Mouse (Mus musculus): ENCODE data around the gene Rgma.

Gene Rgma

DNA sequence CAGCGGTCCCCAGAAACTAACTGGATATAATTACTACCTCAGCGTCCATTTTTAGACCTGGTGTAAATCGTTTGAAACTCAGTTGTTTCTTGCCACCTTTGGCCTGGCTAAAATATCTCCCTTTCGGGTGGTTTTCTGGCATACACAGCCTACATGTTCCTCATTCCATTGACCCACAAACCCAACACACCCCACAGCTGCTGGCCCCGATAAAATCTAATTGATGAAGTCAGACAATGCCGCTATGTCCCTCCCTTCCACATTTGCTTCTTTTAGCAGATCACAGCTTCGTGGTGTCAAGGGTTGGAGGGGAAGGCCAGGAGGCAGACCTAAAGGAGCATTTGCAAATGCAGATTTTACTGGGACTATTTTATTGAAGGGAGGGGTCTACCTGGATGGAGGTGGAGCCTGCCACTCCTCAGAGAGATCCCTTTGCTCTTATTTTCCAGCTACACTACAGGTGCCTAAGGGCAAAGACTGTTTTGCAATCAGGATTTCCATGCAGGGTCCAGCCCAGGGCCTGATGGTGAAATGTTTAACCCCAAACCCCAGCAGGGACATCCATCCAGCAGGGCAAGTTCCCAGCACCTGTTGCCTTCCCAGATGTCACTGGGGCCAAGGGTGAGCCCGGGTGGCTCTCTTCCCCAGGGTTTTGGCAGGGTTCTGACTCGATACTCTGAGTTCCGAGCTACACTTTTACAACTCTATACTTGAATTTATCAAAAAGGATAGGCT, 3.6 kb upstream of the Rgma start:
- no peak for DNase-seq (ENCODE audit: low spot score in 2 of 2)

DNA sequence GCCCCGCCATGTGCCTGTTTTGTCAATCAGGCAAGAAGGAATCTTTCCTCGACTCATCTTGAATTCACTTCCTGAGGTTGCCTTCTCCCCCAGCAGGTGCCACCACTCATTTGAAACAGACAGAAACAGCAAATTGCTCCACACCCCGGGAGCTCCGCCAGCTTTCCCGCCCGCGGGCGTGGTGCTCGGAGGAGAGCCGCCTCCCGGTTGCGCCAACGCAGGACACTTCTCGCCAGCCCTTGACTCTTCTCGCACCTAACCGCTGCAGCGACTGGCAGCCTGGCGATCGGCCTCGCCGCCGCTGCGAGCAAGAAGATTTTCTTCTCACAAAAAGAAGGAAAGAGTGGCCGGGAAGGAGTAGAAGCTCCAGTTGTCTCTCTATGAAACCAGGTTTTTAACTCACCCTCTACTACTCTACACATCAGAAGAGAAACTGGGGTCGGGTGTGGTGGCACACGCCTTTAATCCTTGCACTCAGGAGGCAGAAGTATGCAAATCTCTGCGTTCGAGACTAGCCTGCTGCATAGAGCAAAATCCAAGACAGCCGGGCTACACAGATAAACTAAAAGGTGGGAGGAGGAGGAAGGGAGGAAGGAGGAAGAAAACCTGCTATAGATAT, 2.8 kb upstream of the Rgma start:
- peak in 1 of 2 experiments; percentile 69 for DNase-seq (ENCODE audit: low spot score in 2 of 2)

DNA sequence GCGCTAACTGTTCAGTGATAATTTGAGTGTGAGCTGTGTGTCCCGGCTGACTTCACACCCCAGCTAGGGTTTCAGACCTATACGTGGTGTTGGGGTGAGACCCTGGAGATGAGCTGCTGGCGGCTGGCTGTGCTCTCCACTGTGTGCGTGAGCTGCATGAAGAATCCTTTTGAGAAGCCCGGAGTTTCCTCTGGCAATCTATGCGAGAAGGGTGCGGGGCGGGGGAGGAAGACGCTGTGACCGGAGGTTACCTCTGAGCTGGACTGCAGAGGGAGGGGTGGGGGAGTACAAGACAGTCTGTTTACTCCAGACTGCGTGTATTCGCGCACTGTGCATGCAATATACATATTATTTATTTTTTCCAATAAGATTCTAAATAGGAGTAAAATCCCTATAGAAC, 582 bp upstream of the Rgma start:
- no peak for DNase-seq (ENCODE audit: low spot score in 2 of 2)

DNA sequence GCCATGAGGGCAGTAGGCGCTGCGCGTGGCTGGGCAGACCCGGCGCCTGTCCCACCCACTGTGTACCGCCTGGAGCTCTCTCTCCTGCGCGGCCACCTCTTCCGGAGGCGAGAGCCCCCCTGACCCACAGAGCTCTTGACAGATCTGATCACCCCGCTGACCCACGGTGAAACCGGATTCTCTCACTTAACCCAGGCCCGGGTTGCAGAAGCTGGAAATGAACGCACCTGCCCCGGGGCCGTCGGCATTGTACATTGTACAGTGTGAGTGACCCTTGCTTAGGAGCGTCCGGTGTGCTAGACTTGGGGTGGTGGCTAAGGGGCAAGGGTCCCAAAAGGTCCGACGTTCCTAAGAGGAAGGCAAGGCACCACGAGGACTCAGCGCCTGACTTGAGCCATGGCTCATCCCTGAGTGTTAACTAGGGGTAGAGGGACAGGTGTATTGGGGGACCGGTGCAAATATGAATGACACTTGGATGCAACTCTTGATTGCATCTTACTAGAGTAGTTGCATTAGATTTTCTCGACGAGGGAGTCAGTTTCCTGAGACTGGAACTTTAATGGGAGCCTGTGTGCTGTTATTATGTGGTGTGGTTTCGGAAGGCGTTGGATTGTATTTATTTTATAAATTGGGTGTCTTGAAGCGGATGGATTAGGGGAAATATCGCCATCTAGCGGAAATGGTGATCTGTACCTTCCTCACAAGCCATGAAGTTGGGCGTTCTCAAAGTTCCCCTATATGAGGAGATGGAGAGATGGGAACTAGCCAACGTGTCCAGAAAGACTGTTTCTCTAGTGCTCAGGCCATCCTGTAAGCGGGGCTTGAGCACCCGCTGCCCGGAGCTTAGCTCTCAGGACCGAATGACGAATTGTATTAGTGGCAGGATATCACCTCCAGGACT, 1.0 kb downstream of the Rgma start:
- peak; percentile 52 to 89 for DNase-seq (ENCODE audit: low spot score in 2 of 2)

DNA sequence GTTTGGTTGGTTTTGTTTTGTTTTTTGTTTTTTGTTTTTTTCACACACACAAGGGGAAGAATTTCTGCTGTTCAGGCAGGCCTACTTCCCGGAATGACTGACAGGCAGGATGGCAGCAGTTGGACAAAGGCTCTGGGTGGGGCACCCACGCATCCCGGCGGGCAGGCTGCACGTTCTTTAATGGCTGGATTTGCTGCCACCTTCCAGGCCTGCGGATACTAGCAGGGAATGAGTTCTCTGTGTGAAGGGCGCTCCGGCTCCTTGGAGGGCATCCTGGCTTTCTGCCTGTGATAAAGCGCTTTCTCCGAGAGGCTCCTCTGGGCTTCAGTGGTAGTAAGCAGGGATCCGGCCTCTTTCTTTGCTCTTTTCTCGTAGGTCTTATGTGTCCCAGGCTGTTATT, 2.0 kb downstream of the Rgma start:
- no peak for DNase-seq (ENCODE audit: low spot score in 2 of 2)

DNA sequence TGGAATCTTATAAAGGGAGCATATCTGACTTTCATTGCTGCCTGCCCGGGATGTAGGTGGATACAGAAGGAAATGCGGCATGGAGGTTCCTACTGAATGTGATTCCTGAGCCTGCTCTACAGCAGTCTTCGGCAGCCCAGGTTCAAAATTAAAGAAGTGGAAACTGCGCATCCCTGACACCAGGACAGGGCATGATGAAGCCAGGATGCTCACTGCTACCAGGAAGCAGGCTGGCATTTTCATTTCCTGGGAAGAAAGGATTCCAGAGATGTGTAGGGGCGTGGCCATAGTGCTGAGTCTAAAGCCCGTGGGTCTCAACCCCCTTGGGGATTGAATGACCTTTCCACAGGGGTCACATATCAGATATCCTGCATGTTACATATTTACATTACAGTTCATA, 2.7 kb downstream of the Rgma start:
- no peak for DNase-seq (ENCODE audit: low spot score in 2 of 2)

- DNase-seq (ENCODE audit: low spot score in 2 of 2), result no peak
These were observed 7.5 kb downstream of the Rgma start for GRCm38 (mm10) chr7:73382843-73383242.

DNA sequence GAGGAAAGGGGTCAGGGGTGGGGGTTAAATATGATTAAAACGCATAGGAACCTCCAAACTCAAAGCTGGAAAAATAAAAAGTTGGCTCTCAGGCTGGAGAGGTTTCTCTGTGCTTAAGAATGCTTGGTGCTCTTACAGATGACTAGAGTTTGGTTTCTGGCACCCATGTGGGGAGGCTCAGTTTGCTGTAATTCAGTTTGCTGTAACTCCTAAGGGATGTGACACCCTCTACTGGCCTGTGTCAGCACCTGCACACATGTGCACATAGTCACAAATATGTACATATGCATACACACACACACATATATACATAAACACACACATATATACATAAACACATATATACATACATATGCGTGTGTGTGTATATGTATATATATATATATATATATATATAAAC, 13.6 kb downstream of the Rgma start:
- no peak for DNase-seq (ENCODE audit: low spot score in 2 of 2)

- DNase-seq (ENCODE audit: low spot score in 2 of 2), result no peak
These were observed 14.1 kb downstream of the Rgma start for GRCm38 (mm10) chr7:73389419-73389818.

DNA sequence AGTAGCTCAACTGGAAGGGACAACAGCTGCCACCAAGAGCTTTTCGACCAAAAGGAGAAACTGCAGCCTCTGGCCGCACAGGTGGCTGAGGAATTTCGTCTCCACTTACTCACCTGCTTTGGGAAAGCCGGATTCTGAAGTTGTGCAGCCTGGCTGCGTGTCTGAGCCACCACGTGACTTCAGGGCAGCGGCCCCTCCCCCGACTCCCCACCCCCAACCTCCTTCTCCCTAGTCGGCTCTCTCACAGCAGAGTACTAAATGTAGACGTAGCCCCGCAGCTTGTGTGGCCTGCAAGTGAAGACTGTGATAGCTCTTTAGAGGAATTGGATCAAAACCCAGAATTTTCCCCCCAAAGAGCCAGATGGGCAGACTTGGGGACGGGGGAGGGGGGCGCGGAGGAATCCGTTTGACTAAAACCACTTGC, 14.6 kb downstream of the Rgma start:
- no peak for DNase-seq (ENCODE audit: low spot score in 2 of 2)

DNA sequence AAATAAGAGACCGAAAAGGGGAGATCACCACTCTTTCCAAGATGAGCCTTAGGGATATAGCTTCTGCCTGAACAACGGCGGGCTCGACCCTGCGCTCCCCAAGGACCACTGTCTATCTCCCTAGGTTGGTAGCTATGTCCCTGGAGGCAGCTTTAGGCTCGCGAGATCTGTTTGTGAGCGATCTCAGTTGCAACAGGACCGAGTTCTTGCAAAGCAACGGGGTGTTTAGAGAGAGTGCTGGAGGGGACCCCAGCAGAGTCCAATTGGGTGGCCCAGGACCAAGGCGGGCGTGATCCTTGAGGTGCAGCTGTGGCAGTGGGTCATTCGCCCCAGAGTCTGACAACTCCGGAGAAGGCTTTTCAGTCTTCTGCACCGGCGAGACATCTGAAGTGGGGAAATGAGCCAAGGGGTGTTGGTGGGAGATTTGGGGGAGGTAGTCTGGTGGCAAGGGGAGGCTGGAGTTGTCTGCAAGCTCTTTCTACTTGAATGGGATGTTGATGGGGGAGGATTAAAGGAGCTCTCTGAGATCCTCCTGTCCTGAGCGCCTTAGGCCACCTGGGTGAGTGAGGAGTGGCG, 15.2 kb downstream of the Rgma start:
- DNase-seq (ENCODE audit: low spot score in 2 of 2), result no peak

DNA sequence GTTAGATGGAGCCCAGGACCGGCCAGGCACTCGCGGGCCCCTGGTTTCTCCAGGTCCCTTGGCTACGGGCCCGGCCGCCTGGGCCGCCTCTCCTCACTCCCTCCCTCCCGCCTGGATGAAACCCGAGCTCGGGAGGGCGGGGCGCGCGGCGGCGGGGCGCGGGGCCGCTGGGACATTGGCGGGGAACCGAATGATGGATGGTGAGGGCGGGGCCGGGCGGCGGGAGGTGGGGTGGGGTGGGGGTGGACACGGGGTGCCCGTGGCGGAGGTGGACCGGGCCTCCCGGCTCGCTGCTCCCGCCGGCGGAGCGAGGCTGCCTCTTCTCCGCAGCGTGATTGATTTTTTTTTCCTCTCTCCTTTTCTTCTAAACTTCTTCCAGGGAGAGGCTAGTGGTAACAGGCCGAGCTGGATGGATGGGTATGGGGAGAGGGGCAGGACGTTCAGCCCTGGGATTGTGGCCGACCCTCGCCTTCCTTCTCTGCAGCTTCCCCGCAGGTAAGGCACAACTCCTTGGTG, 15.8 kb downstream of the Rgma start:
- DNase-seq (ENCODE audit: low spot score in 2 of 2), result peak in 1 of 2 experiments; percentile 71

DNA sequence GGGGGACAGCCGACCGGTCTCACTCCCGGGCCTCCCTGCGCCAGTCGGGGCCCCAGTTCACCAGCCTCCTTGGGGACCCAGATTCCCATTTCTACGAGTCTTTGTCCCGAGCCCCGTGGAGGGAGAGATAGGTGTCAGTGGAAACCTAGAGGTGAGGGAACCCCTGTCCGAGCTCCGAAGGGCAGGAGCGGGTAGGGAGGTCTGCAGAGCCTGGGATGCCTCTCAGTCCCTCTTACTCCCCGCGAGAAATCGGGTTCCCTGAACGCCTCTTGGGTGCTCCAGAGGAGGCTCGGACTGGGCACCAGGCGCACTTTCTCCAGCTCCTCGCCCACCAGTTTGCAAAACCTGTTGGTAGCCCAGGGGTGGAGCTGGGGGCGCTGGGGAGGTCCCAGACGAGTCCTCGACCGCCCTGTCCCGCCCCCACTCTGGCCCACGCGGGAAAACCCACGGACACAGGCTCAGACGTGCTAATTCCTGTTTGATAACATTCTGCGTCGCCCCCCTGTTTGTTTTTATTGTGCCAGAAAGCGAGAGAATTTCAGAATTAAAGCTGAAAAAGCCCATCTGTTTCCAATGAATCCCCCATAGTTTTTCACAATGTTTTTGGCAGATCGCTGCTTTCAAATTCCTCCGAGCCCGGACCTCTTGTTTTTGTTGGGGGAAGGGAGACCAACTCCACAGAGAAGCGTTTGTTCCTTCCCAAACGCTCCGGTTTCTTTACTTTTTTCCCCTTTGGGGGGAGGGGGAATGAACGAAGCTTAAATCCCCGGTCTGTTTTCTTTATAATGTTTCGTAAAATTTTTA, 16.4 kb downstream of the Rgma start:
- no peak for DNase-seq (ENCODE audit: low spot score in 2 of 2)

DNA sequence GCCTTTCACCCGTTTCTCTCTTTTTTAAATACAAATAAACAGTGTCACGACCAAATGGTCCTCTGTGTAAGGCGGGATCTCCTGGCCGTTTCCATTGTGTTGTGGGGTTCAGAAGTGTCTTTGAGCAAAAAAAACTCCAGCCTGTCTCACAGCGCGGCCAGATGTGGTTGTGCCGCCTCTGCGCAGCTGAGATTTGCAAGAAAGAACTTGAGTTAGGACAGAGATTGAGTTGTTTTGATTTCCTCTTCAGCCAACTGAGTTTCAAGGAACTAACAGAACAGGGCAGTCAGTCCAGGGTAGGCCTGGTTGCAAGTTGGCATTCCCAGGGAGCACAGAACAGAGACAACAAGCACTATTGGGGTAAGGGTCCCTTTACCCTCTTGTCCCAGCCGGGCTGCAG, 17.1 kb downstream of the Rgma start:
- no peak for DNase-seq (ENCODE audit: low spot score in 2 of 2)

DNA sequence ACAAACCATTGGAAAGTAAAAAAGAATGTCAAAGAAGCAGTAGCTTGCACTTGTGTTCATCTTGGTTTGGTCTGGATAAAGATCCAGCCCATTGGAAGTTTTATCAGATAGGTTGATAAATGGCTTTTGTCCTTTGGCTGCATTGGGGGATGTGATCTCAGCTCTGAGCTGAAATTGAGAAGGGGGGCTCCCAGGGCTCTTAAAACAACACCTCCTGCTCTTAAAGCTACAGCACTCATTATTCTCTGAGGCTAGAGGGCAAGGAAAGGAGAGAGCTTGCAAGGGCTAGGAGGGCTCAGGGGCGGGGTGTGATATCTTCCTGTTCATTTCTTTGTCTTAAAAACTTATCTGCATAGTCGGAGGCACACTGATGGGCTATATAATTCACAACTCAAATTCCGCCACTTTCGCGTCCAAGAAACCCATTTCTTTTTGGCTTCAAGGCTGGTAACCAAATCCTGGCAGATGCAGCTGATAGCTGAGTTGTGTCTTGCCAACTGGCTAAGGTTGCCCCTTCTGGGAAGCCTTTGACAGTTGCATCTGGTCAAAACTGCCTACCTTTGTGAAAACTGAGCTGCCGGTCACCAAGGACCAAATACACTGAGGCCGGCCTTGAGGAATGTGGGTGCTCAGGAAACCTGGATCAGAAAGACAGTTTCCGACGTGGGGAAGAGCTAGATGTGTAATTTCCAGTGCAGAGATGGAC, 18.2 kb downstream of the Rgma start:
- no peak for DNase-seq (ENCODE audit: low spot score in 2 of 2)

- DNase-seq (ENCODE audit: low spot score in 2 of 2), result no peak
These were observed 18.7 kb downstream of the Rgma start for GRCm38 (mm10) chr7:73394013-73394409.

DNA sequence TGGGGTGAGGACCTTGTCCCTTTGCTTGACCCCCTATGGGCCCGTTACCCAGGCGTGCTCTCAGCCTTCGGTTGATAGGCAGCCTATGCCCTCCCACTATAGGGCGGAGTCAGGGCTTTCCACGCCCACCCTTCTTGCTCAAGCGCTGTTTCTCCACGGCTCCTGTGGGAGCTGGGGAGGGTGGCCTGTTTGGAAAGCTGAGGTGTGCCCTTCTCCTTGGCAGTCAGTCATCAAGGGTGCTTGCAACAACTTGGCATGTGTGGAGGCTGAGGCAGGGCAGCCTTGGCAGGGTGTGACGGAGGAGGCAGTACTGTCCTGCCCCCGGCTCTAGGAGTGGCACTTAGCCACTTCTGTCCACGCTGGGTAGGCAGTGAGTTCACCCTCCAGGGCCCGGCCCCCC, 23.0 kb downstream of the Rgma start:
- DNase-seq (ENCODE audit: low spot score in 2 of 2), result peak in 1 of 2 experiments; percentile 67

DNA sequence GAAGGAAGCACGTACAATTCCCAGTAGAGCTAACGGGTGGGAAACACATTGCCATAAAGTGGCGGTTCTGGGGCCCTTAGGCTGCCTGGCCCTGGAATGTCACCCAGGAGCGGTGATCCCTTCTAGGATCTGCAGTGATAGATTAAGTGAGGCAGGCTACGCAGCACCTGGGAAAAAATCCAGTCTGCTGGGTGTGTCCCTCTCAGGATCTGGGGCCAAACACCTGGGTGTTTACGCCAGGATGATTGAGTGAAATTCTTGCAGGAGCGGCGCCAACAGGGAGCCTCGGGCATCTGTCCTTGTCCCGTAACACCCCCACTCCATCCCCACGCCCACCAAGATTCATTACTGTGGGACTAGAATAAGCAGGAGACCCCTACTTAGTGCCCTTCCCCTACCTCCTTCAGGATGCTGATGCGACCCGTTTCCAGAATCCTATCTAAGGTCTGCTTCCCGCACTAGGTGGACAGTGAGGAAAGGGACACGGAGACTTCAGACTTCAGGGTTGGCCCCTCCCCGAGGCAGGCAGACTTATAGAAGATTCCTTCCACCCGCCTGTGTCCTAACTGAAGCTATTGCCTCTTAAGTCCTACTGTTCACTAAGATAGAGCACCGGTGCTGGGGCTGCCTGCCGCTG, 23.6 kb downstream of the Rgma start:
- no peak for DNase-seq (ENCODE audit: low spot score in 2 of 2)

- DNase-seq (ENCODE audit: low spot score in 2 of 2), result peak in 1 of 2 experiments; percentile 79
These were observed 24.3 kb downstream of the Rgma start for GRCm38 (mm10) chr7:73399501-73400044.
